In genomic region chr9:75001611-75002204, GRCm38 (mm10) we compare ENCODE assay signal across 9 mouse cellular contexts. TPM values are rescaled to one million over a fixed set of nuclear protein-coding genes. Genes with fewer than 3 reads are reported as not detected.
DNase-seq lines count a peak whose midpoint lies in the region; ATAC-seq lines count a peak whose summit lies in the region.
"Had no signal": no experiment of that assay in that cellular context is flagged by ENCODE, and none has a peak within 500 bp of the region (broad histone marks: within the 10 kb centered on the region; RNA-seq: fewer than 3 reads in every experiment).

No protein-coding gene starts in this region.

- H3K4me3 ChIP-seq in hindbrain, embryonic 14.5 days (replicated peaks; ENCODE audit: low read length), result no peak overlapping the region
- no peak overlapping the region for H3K4me3 ChIP-seq in hindbrain, embryonic 11.5 days (ENCODE audit: low read depth, low read length)
- H3K4me3 ChIP-seq in heart, embryonic 16.5 days (ENCODE audit: low read length), result no peak overlapping the region
- H3K4me3 ChIP-seq in stomach, embryonic 16.5 days (replicated peaks; ENCODE audit: low read length), result no peak overlapping the region

- DNase-seq in hindbrain, embryonic 14.5 days (ENCODE audit: low spot score), result peak; percentile 29
- no peak for DNase-seq in hindbrain, embryonic 11.5 days (ENCODE audit: low spot score)
- peak; percentile 64 for DNase-seq in testis, postnatal 10 days (ENCODE audit: low spot score)
- no peak for DNase-seq in testis, postnatal 14 days (ENCODE audit: low spot score)
- no peak for DNase-seq in thymus, postnatal 14 days
- DNase-seq in thymus, postnatal 4 days, result no peak

- 70% methylated on average over 5 of the region's 5 CpGs for WGBS in hindbrain, embryonic 14.5 days
- WGBS in hindbrain, embryonic 11.5 days, result 84% methylated on average over 5 of the region's 5 CpGs
- 27% methylated on average over 5 of the region's 5 CpGs for WGBS in heart, embryonic 16.5 days
- WGBS in stomach, embryonic 16.5 days, result 34% methylated on average over 5 of the region's 5 CpGs

- no peak overlapping the region for H3K27ac ChIP-seq in hindbrain, embryonic 14.5 days
- H3K27ac ChIP-seq in hindbrain, embryonic 11.5 days (ENCODE audit: low read depth, low read length), result no peak overlapping the region
- peak overlapping the region; percentile 64 for H3K27ac ChIP-seq in heart, embryonic 16.5 days (ENCODE audit: low read length)
- H3K27ac ChIP-seq in stomach, embryonic 16.5 days (ENCODE audit: low read length), result peak overlapping the region; percentile 88
- H3K27ac ChIP-seq: liver, embryonic 14.5 days had no signal

- no peaks in the 10 kb centered on the region for H3K9me3 ChIP-seq in hindbrain, embryonic 14.5 days (ENCODE audit: control insufficient read depth, low read length)
- H3K9me3 ChIP-seq in hindbrain, embryonic 11.5 days (ENCODE audit: control insufficient read depth, low read length), result no peaks in the 10 kb centered on the region
- no peaks in the 10 kb centered on the region for H3K9me3 ChIP-seq in heart, embryonic 16.5 days (replicated peaks; ENCODE audit: control insufficient read depth, low read length)
- no peaks in the 10 kb centered on the region for H3K9me3 ChIP-seq in stomach, embryonic 16.5 days (replicated peaks; ENCODE audit: control insufficient read depth, low read length)

- H3K4me1 ChIP-seq in hindbrain, embryonic 14.5 days (replicated peaks; ENCODE audit: control insufficient read depth, insufficient read depth, low read length), result no peaks in the 10 kb centered on the region
- H3K4me1 ChIP-seq in hindbrain, embryonic 11.5 days (replicated peaks; ENCODE audit: control insufficient read depth, insufficient read depth, low read length), result no peaks in the 10 kb centered on the region
- H3K4me1 ChIP-seq in heart, embryonic 16.5 days (ENCODE audit: control insufficient read depth, insufficient read depth, low read length), result peaks cover 10% of the 10 kb centered on the region
- peaks cover 13% of the 10 kb centered on the region for H3K4me1 ChIP-seq in stomach, embryonic 16.5 days (ENCODE audit: control insufficient read depth, insufficient read depth, low read length)

- ATAC-seq in hindbrain, embryonic 14.5 days (ENCODE audit: low FRiP score), result no peak
- ATAC-seq in hindbrain, embryonic 11.5 days (ENCODE audit: low FRiP score), result no peak
- peak; percentile 82 for ATAC-seq in heart, embryonic 16.5 days (replicated peaks; ENCODE audit: extremely low read depth, insufficient read depth, low FRiP score)
- ATAC-seq in stomach, embryonic 16.5 days (ENCODE audit: insufficient read depth, low FRiP score), result peak; percentile 76; the same call in 1 of the 2 replicates

- no peaks in the 10 kb centered on the region for H3K27me3 ChIP-seq in hindbrain, embryonic 14.5 days (ENCODE audit: control insufficient read depth, insufficient read depth, low read length)
- H3K27me3 ChIP-seq in hindbrain, embryonic 11.5 days (ENCODE audit: control insufficient read depth, insufficient read depth, low read length), result no peaks in the 10 kb centered on the region
- H3K27me3 ChIP-seq in heart, embryonic 16.5 days (ENCODE audit: control insufficient read depth, insufficient read depth, low read length), result no peaks in the 10 kb centered on the region
- H3K27me3 ChIP-seq in stomach, embryonic 16.5 days (ENCODE audit: control insufficient read depth, insufficient read depth, low read length), result no peaks in the 10 kb centered on the region

- peaks cover 14% of the 10 kb centered on the region for H3K36me3 ChIP-seq in hindbrain, embryonic 14.5 days (replicated peaks; ENCODE audit: control insufficient read depth, insufficient read depth)
- no peaks in the 10 kb centered on the region for H3K36me3 ChIP-seq in hindbrain, embryonic 11.5 days (ENCODE audit: control insufficient read depth, insufficient read depth, low read length)
- peaks cover 6% of the 10 kb centered on the region; the same call in 1 of the 2 replicates for H3K36me3 ChIP-seq in heart, embryonic 16.5 days (ENCODE audit: control insufficient read depth, insufficient read depth)
- H3K36me3 ChIP-seq in stomach, embryonic 16.5 days (ENCODE audit: control insufficient read depth, insufficient read depth, low read length), result no peaks in the 10 kb centered on the region

- H3K4me2 ChIP-seq in hindbrain, embryonic 14.5 days (replicated peaks), result no peak overlapping the region
- no peak overlapping the region for H3K4me2 ChIP-seq in hindbrain, embryonic 11.5 days (replicated peaks; ENCODE audit: low read depth, low read length)
- H3K4me2 ChIP-seq in heart, embryonic 16.5 days (ENCODE audit: low read depth, low read length), result peak overlapping the region; percentile 22; the same call in 1 of the 2 replicates
- no peak overlapping the region; the same call in 1 of the 2 replicates for H3K4me2 ChIP-seq in stomach, embryonic 16.5 days (ENCODE audit: low read depth, low read length)

- no peak overlapping the region for H3K9ac ChIP-seq in hindbrain, embryonic 14.5 days
- H3K9ac ChIP-seq in hindbrain, embryonic 11.5 days (ENCODE audit: low read depth, low read length), result no peak overlapping the region
- H3K9ac ChIP-seq in heart, embryonic 16.5 days (ENCODE audit: low read length), result no peak overlapping the region
- H3K9ac ChIP-seq in stomach, embryonic 16.5 days (ENCODE audit: low read length), result no peak overlapping the region
- H3K9ac ChIP-seq: liver, embryonic 14.5 days had no signal

RNA-seq across cellular contexts. Expression of gene Arpp19, which starts 35.7 kb away (rescaled TPM):
- 229 and 231 TPM in 2 replicates for polyA plus RNA-seq in hindbrain, embryonic 14.5 days (2014; fragmentation: Nextera tagmentation; extraction: Ambion mirVana)
- 298 and 314 TPM in 2 replicates for polyA plus RNA-seq in hindbrain, embryonic 11.5 days (2014; fragmentation: Nextera tagmentation; extraction: Ambion mirVana)
- polyA plus RNA-seq in heart, embryonic 16.5 days (2015; fragmentation: Nextera tagmentation; extraction: Ambion mirVana), result 187 and 195 TPM in 2 replicates
- polyA plus RNA-seq in stomach, embryonic 16.5 days (2015; fragmentation: Nextera tagmentation; extraction: Ambion mirVana), result 256 and 295 TPM in 2 replicates

RNA-seq across cellular contexts. Expression of gene Fam214a, which starts 49.0 kb away (rescaled TPM):
- polyA plus RNA-seq in hindbrain, embryonic 14.5 days (2014; fragmentation: Nextera tagmentation; extraction: Ambion mirVana), result 26.3 and 28.1 TPM in 2 replicates
- polyA plus RNA-seq in hindbrain, embryonic 11.5 days (2014; fragmentation: Nextera tagmentation; extraction: Ambion mirVana), result 17.9 and 18.7 TPM in 2 replicates
- 11.3 and 11.4 TPM in 2 replicates for polyA plus RNA-seq in heart, embryonic 16.5 days (2015; fragmentation: Nextera tagmentation; extraction: Ambion mirVana)
- polyA plus RNA-seq in stomach, embryonic 16.5 days (2015; fragmentation: Nextera tagmentation; extraction: Ambion mirVana), result 10.0 and 10.2 TPM in 2 replicates

Comparison
In these comparisons a context has a peak if more than half of its experiments do, and no peak if none do; other contexts are left out.
1. DNase-seq: peak in hindbrain, embryonic 14.5 days (single experiment) and testis, postnatal 10 days (single experiment); none in hindbrain, embryonic 11.5 days (single experiment), testis, postnatal 14 days (single experiment), thymus, postnatal 14 days (single experiment) and thymus, postnatal 4 days (single experiment).
2. ATAC-seq: peak in heart, embryonic 16.5 days (single experiment) and stomach, embryonic 16.5 days (single experiment); none in hindbrain, embryonic 14.5 days (single experiment) and hindbrain, embryonic 11.5 days (single experiment).
3. H3K27ac ChIP-seq: peak in heart, embryonic 16.5 days (single experiment) and stomach, embryonic 16.5 days (single experiment); none in hindbrain, embryonic 14.5 days (single experiment) and hindbrain, embryonic 11.5 days (single experiment).